Mouse (Mus musculus): ENCODE results near the gene Nrip2.

DNA sequence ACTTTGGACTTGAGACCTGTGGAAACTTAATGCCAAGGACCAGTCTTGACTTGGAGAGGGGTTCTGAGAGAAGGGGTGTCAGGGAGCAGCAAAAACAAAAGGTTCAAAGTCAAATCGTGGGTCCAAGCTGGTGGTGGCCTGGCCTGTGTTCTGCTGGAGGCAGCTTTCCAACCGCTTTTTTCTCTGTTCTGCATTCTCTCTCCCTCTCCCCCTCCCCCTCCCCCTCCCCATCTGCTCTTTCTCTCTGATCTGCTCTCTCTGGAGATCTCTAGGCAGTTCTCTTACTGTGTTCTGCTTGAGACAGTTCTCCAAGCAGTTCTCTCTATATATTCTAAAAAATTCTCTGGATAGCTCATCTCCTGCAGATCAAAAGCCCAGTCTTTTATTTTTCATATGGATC lies 61.2 kb downstream of the Nrip2 start:
- no peak for TF ChIP-seq CTCF (IDR thresholded peaks at IDR 0.05; ENCODE audit: control insufficient read depth, insufficient read depth, insufficient read length)
- TF ChIP-seq USF1 (IDR thresholded peaks at IDR 0.05; ENCODE audit: low read depth): no peak
- no peak for TF ChIP-seq MYOG (IDR thresholded peaks at IDR 0.05; ENCODE audit: control insufficient read depth, extremely low read depth, insufficient read length)
- TF ChIP-seq CEBPB (IDR thresholded peaks at IDR 0.05; ENCODE audit: low read depth): no peak
- TF ChIP-seq MAX (IDR thresholded peaks at IDR 0.05): no peak

Measured in C2C12 (cell line).